In genomic region chr3:29890286-29890685, GRCm38 (mm10) we compare ENCODE assay signal across 25 mouse cellular contexts.
"Had no signal": no experiment of that assay in that cellular context is flagged by ENCODE, and none has a peak within 500 bp of the region (broad histone marks: within the 10 kb centered on the region; RNA-seq: fewer than 3 reads in every experiment).

No protein-coding gene starts in this region.

- H3K9me3 ChIP-seq: heart, embryonic 10.5 days; heart, embryonic 12.5 days; hindbrain, embryonic 10.5 days; hindbrain, embryonic 13.5 days; hindbrain, embryonic 15.5 days; kidney, embryonic 15.5 days; limb, embryonic 10.5 days; limb, embryonic 12.5 days; liver, embryonic 13.5 days; liver, embryonic 15.5 days had no signal

- H3K36me3 ChIP-seq: heart, embryonic 10.5 days; heart, embryonic 12.5 days; hindbrain, embryonic 10.5 days; hindbrain, embryonic 13.5 days; hindbrain, embryonic 15.5 days; kidney, embryonic 15.5 days; limb, embryonic 10.5 days; limb, embryonic 12.5 days; liver, embryonic 13.5 days; liver, embryonic 15.5 days had no signal

- ATAC-seq: hindbrain, postnatal 0 days; intestine, embryonic 16.5 days had no signal

- H3K4me1 ChIP-seq: heart, embryonic 10.5 days; heart, embryonic 12.5 days; hindbrain, embryonic 10.5 days; hindbrain, embryonic 13.5 days; hindbrain, embryonic 15.5 days; kidney, embryonic 15.5 days; limb, embryonic 10.5 days; limb, embryonic 12.5 days; liver, embryonic 13.5 days; liver, embryonic 15.5 days had no signal

- DNase-seq: gastrocnemius, adult 2 months; gastrocnemius, postnatal 10 days; gastrocnemius, postnatal 25 days; heart, postnatal 4 days; kidney, adult 11 months; kidney, adult 2 months; kidney, postnatal 14 days; kidney, postnatal 36 days; layer of hippocampus, adult 9-11 months; layer of hippocampus, postnatal 36 days; liver; liver, embryonic 13.5 days had no signal

- H3K27me3 ChIP-seq: heart, embryonic 12.5 days; hindbrain, embryonic 13.5 days; hindbrain, embryonic 15.5 days; kidney, embryonic 15.5 days; limb, embryonic 12.5 days; liver, embryonic 13.5 days; liver, embryonic 15.5 days had no signal

- H3K4me3 ChIP-seq: gastrocnemius, adult 2 months; heart, embryonic 10.5 days; heart, embryonic 12.5 days; hindbrain, embryonic 10.5 days; hindbrain, embryonic 13.5 days; hindbrain, embryonic 15.5 days; kidney, embryonic 15.5 days; limb, embryonic 10.5 days; limb, embryonic 12.5 days; liver, embryonic 13.5 days; liver, embryonic 15.5 days had no signal

- H3K9ac ChIP-seq: heart, embryonic 12.5 days; hindbrain, embryonic 13.5 days; hindbrain, embryonic 15.5 days; kidney, embryonic 15.5 days; limb, embryonic 12.5 days; liver, embryonic 13.5 days; liver, embryonic 15.5 days had no signal

- H3K4me2 ChIP-seq: heart, embryonic 12.5 days; hindbrain, embryonic 13.5 days; hindbrain, embryonic 15.5 days; kidney, embryonic 15.5 days; limb, embryonic 12.5 days; liver, embryonic 11.5 days; liver, embryonic 13.5 days; liver, embryonic 15.5 days had no signal

- H3K27ac ChIP-seq: heart, embryonic 10.5 days; hindbrain, embryonic 10.5 days; hindbrain, embryonic 13.5 days; hindbrain, embryonic 15.5 days; hindbrain, postnatal 0 days; kidney, embryonic 15.5 days; kidney, postnatal 0 days; limb, embryonic 10.5 days; limb, embryonic 12.5 days; liver, embryonic 13.5 days; liver, embryonic 15.5 days had no signal
